Mouse (Mus musculus) ES-E14 (cell line): ENCODE results near the gene Aebp2.

Experiments used
- CHD2 ChIP-seq: IDR thresholded peaks from 2 replicates; pipeline ENCODE4 v1.6.1; 2014; ENCODE audit warnings: mild to moderate bottlenecking, low read depth, low read length, inconsistent platforms
- HCFC1 ChIP-seq: IDR thresholded peaks from 2 replicates; pipeline ENCODE4 v1.6.1; 2012; ENCODE audit warnings: low read length, inconsistent platforms, borderline replicate concordance; ENCODE audit not compliant: insufficient read depth
- MAFK ChIP-seq: IDR thresholded peaks from 2 replicates; pipeline ENCODE4 v1.6.1; 2014; ENCODE audit warnings: mild to moderate bottlenecking, low read depth, low read length, inconsistent platforms; ENCODE audit not compliant: insufficient read depth
- ZC3H11A ChIP-seq: IDR thresholded peaks from 2 replicates; pipeline ENCODE4 v1.6.1; 2012; ENCODE audit warnings: low read depth, mild to moderate bottlenecking, inconsistent platforms, low read length, borderline replicate concordance

- no peak for TF ChIP-seq ZC3H11A
- no peak for TF ChIP-seq MAFK
- TF ChIP-seq HCFC1: no peak
- no peak for TF ChIP-seq CHD2
Observed at GRCm38 (mm10) chr6:140624096-140625051, 1.9 kb downstream of the Aebp2 start.
